Mouse (Mus musculus) ES-E14 (cell line): ENCODE measurements around the gene Ccl27b. TPM values are rescaled to one million over a fixed set of nuclear protein-coding genes. Genes with fewer than 3 reads are reported as not detected.
"Not testable (repeated sequence)": the region's sequence is repeated elsewhere in the genome, so short reads cannot be mapped to it uniquely, and the experiment has no call there.

Experiments used
- DNase-seq: peaks from one replicate; pipeline ENCODE4 v3.0.0-alpha.2; 2013; ENCODE audit warnings: low read depth, low spot score
- H3K27ac ChIP-seq: 2 replicates; pipeline ENCODE4 v1.5.1; 2012; ENCODE audit warnings: low read depth, mild to moderate bottlenecking, low read length, moderate library complexity, mixed read lengths; ENCODE audit not compliant: poor library complexity, insufficient read depth, severe bottlenecking
- H3K36me3 ChIP-seq: 2 replicates; pipeline ENCODE4 v1.6.1; 2012; ENCODE audit warnings: mild to moderate bottlenecking, low read length, moderate library complexity, mixed read lengths; ENCODE audit not compliant: control insufficient read depth, poor library complexity, insufficient read depth, severe bottlenecking
- H3K4me1 ChIP-seq, 2 experiments: fragments of 150-350 bp in 1 of 2; sonication (generic) in 1 of 2; 2 replicates each; pipeline ENCODE4 v1.6.1; 2012; ENCODE audit warnings: low read length in 2 of 2, mild to moderate bottlenecking in 1 of 2, mixed read lengths in 1 of 2; ENCODE audit not compliant: control insufficient read depth in 2 of 2, insufficient read depth in 2 of 2, poor library complexity in 1 of 2
- H3K4me3 ChIP-seq, 2 experiments: fragments of 150-350 bp in 1 of 2; sonication (generic) in 1 of 2; 2 replicates each; pipeline ENCODE4 v1.5.1; 2012; ENCODE audit warnings: low read length in 2 of 2, low read depth in 1 of 2, mild to moderate bottlenecking in 1 of 2, mixed read lengths in 1 of 2; ENCODE audit not compliant: insufficient read depth in 1 of 2, poor library complexity in 1 of 2, severe bottlenecking in 1 of 2
- H3K9ac ChIP-seq: 2 replicates; pipeline ENCODE4 v1.6.1; 2012; ENCODE audit warnings: low read depth, mild to moderate bottlenecking, low read length, mixed read lengths; ENCODE audit not compliant: poor library complexity, insufficient read depth, severe bottlenecking
- H3K9me3 ChIP-seq: fragments of 150-350 bp; sonication (generic); 2 replicates; pipeline ENCODE4 v1.6.1; 2012; ENCODE audit warnings: low read depth, mild to moderate bottlenecking, low read length; ENCODE audit not compliant: control insufficient read depth, insufficient read depth
- in situ Hi-C, 2 experiments: fragments of 600-800 bp; cut with MboI; formaldehyde crosslinking; loops; one replicate each; pipeline ENCODE4 v1.15.1; 2025; ENCODE audit warnings: low sequenced_read_pairs in 2 of 2, inconsistent platforms in 1 of 2; ENCODE audit not compliant: unreplicated experiment in 2 of 2
- total RNA-seq: library from RNA; depleted of rRNA; stranded (reverse); fragments of 300-350 nt; gene quantifications from 2 replicates; pipeline ENCODE4 v1.2.3, GENCODE M21; 2012; rRNA removed

Gene Ccl27b
- total RNA-seq, 1 experiment = not detected

- H3K27ac ChIP-seq, in situ Hi-C loops, H3K36me3 ChIP-seq, H3K4me1 ChIP-seq, DNase-seq, H3K9me3 ChIP-seq, H3K4me3 ChIP-seq, H3K9ac ChIP-seq: not testable (repeated sequence)
These were observed 27.1 kb downstream of the Ccl27b start for GRCm38 (mm10) chr4:42682183-42682524.

Other genes with a start within 250 kb of the Ccl27b start
- gene Gm21586, start 215.9 kb upstream of the Ccl27b start, total RNA-seq = not detected in 2 replicates
- not detected in 2 replicates for gene Gm2163, start 188.5 kb upstream of the Ccl27b start, total RNA-seq
- gene Fam205a2, start 127.1 kb upstream of the Ccl27b start, total RNA-seq = not detected in 2 replicates
- not detected in 2 replicates for gene Gm10591, start 43.1 kb upstream of the Ccl27b start, total RNA-seq
- not detected in 2 replicates for gene Gm2564, start 25.5 kb upstream of the Ccl27b start, total RNA-seq
- not detected in 2 replicates for gene Il11ra2, start 6.6 kb downstream of the Ccl27b start, total RNA-seq
- gene 4930578G10Rik, start 80.3 kb downstream of the Ccl27b start, total RNA-seq = not detected in 2 replicates
- not detected in 2 replicates for gene Ccl19, start 101.3 kb downstream of the Ccl27b start, total RNA-seq
- gene Ccl21a, start 118.7 kb downstream of the Ccl27b start, total RNA-seq = not detected in 2 replicates
- 0.04 TPM in 1 of 2 replicates, not detected in the other for gene Fam205a1, start 198.6 kb downstream of the Ccl27b start, total RNA-seq
- 0.09 and 0.11 TPM in 2 replicates for gene Gm12394, start 201.5 kb downstream of the Ccl27b start, total RNA-seq
- not detected in 2 replicates for gene Fam205c, start 219.0 kb downstream of the Ccl27b start, total RNA-seq